Mouse (Mus musculus) megakaryocyte-erythroid progenitor cell, adult 5-6 weeks (primary cell): ENCODE measurements around the gene Prss29. TPM values are rescaled to one million over a fixed set of nuclear protein-coding genes. Genes with fewer than 3 reads are reported as not detected.

Experiments used
- ATAC-seq: replicated peaks from 2 replicates; pipeline ENCODE4 v1.8.0; 2016; ENCODE audit warnings: mild to moderate bottlenecking, inconsistent platforms; ENCODE audit not compliant: severe bottlenecking, poor library complexity, low FRiP score, low TSS enrichment
- total RNA-seq, 2 experiments: library from RNA; stranded (forward) in 1 of 2; stranded (reverse) in 1 of 2; fragments of 200-1000, 215-1000 nt in 1 of 2; fragments of >200 nt in 1 of 2; fragmentation: Nextera tagmentation in 1 of 2; gene quantifications; 2 replicates each; pipeline ENCODE4 v1.2.3; 2014 to 2017

Gene Prss29
- total RNA-seq (2014; fragmentation: Nextera tagmentation), result not detected in 2 replicates
- not detected in 2 replicates for total RNA-seq (2017)

DNA sequence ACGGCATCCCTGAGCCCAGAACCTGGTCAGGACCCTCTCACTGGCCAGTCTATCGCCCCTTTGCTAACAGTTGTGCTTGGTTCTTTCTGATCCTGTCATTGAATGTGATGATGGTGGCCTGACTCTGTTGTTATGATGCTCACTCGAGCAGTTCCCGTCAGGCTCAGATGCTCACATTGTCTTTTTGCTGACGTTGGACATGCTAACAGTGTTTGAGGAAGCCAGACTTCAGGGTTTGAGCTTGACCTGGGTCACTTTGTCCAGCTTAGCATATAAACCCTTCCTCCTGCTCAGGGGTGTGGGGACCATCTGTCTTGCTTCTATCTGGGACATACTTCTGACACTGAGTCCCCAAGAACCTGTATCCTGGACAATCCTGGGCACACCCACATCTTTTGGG lies at the start of gene Prss29:
Gene Prss29 (plus strand): TSS at position 301 of the 400 bp plus-strand sequence.
- ATAC-seq, result no peak

DNA sequence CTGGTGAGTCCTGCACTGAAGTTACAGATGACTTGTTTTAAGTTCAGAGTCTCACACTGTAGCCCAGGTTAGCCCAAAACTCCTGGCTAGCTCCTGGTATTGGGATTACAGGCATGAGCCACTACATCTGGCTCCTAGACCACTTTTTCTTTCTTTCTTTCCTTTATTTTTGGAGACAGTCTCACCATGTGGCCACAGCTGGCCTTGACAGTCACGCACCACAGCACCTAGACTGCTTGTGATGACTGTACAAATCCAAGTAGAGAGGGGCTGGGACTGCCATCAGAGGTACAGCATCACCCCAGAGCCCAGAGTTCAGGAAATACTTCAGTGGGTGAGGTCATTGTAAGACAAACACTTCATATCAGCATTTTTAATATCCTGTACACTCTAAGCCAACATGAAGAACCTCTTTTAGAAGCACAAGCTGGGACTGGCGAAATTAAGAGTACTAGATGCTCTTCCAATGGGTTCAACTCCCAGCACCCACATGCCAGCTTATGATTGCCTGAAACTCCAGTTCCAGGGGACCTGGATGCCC lies 47.6 kb upstream of the Prss29 start:
- ATAC-seq, result no peak

DNA sequence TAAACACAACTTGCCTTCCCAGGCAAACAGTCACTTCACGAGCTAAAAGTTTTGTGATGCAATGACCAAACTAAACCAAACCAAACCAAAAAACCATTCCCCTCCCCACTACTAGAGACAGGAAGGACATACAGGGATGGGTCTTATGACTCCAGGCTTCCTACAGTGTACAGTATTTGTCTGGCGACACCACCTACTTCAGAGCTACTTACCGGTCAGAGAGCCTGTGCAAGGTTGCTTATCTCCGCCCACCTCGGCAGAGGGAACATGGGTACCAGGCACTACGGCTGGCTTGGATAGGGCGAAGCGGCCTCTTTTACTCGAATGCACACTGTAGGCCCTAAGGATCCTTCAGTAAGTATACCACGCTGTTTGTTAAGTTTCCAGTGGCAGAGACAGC lies 46.1 kb upstream of the Prss29 start:
- ATAC-seq, result 0 out of 2 replicates have a peak, but pooled peaks have one; percentile 27

DNA sequence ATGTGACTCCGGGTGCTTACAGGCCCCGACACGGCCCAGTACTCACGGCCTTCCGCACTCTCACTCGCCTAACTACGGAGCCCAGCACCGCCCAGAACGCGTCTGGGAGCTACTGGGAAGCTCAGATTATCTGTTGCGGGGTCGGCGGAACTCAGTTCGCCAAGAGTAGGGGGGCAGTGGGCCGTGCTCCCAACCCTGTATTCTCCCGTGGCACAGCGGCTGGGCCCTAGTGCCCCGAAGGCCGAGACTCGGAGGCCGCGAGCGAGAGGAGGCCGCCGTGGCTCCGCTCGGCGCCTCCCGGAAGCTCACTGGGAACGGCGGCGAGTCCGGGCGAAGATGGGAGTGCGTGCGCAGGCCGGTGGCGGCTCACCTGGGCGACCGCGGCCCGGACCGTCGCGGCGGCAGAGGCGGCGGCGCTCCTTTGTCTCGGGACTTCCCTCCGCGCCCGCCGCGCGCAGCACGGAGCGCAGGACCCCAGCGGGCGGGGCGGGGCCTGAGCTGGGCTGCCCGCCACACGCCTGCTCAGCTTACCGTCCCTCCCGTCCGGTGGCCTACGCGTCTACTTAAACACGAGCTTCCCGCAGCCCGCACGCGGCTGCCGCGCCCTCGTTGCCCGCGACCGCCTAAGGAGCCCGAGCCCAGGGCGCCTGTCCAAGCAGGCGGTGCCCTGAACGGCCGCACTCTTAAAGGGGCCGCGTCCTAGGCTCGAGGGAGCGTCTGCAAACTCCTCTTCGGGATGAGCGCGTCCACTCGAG lies 45.3 kb upstream of the Prss29 start:
- peak; percentile 56 for ATAC-seq

DNA sequence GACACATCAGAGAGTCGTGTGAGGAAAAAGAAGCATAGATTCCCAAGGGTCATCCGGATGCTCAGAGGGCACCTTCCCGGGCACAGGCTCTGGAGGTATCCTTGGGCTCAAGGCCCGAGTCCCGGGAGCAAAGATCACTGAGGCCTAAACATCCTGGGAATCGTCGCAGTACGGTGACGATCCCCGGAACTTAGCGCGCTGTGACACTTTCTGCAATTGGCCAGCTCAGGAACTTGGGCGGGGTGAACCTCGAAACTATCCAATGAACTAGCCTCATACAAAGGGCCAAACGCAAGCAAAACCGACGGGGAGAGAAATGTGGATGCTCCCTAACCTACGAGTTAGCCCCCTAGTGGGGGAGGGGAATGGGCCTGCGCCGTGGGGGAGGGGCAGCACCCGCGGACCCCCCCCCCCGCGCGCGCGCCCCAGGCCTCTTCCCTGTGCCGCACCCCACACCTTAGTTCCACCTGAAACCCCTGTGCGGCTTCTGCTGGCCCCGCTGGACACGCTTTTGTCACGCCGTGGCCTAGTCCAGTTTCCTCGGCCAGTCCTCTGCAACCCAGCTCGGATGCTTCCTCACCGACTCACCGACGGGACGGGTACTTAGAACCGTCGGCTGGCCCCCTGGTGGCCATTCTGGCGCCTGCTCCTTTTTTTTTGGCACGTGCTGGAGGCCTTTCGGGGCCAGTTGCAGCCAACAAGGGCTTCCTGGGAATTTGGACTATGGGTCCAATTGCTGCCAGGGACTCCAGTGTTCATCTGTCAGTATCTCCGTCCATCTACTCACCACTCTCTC lies 44.5 kb upstream of the Prss29 start:
- ATAC-seq, result peak; percentile 66

DNA sequence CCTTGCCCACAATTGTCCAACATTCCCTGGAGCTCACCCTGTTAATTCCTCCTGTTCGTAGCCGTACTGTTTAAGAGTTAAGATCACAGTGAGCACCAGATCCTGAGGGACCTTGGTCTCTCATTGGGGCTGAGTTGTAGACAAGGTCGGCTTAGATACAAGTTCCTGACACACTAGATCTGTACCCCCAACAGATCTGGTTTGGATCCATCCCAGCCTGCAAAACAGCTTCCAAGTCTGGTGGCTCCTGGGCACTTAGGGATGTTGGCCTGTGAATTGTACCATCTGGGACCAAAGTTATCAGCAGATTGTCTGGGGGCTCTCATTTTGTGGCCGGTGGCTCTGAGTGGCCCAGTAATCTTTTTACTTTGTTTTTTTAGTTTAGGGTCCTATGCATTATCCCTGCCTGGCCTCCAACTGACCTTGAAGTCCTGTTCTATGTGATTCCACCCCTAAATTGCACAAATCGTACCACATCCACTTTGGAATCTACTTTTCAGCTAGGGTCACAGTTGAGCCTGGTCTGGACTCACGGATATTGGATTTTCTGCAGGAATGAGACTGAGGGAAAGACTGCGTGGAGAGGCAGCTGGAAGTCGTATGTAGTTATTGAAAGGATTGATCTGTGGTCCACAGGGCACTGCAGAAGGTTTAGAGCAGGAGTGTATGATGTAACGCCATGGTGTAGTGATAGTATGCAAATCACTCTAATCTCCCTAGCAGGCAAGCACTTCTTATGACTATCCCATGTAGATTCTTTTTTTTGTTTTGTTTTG lies 43.7 kb upstream of the Prss29 start, which contains the start of gene Ube2i:
Gene Ube2i (minus strand): TSS at position 52 of the 776 bp plus-strand sequence.
- ATAC-seq, result no peak

DNA sequence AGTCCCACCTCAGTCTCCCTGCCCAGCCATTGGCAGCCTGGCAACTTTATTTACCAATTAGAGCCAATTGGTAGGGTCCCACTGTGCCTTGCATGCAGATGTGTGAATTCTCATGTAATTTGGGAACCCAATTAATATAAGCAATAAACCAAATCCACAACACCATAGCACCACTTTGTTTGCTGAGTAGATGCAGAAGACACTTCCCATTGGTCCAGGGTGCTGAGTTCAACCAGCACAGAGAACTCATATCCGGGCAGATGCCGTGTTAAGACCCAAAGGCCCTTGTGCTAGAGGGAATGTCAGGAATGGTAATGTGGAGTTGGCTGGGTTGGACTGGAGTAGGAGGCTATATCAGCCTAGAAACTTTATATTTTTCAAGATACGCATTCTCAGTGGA lies 42.6 kb upstream of the Prss29 start:
- no peak for ATAC-seq

DNA sequence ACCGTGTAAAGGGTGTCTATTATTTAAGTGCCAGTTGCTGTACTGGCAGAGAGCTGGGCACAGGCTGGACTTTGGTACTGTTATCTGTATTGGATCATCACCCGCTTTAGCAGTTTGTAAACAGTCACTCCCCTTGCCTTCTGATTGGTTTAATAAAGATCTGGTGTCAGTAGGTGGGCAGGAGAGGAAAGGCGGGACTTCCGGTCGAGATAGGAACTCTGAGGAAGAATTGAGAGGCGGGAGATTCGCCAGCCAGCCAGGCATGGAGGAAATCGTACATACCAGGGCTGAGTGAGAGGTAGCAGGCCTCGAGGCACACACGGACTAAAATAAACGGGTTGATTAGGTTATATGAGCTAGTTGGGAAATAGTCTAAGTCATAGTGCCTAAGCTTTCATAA lies 36.3 kb upstream of the Prss29 start:
- ATAC-seq, result peak; percentile 93

DNA sequence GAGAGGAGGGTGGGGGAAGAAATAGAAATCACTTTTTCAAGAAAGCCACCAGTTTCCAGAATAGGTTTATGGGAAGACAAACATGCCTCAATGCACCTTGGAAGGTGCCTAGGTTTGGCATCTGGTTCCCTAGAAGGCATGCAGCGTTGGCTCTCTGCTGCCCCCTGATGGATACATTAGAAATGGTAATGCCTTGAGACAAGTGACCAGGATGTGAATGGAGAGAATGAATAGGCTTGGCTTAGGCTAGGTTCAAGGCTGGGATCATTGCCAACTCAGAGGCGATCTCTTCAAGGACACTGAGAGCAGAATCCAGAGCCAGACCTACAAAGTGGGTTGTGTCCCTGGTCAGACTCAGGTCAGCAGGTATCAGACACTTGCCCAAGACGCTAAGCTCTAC lies 33.4 kb upstream of the Prss29 start:
- ATAC-seq, result peak; percentile 67

DNA sequence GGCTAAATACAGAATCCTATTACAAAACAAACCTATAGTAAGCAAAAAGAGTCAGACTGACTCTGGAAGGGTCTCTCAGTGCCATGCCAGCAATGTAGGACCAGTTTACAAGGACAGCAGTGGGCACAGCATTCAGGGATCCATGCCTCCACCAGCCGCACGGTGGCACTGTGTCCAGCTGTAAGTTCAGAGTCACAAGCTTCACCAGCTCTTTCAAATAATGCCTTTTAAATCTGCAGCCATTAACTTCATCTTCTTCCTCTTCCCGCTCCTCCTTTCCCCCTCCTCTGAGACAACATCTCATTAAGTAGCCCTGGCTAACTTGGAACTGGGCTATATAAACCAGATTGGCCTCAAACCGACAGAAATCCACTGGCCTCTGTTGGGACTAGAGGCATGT lies 29.6 kb upstream of the Prss29 start:
- peak; percentile 77; the same call in 1 of the 2 replicates for ATAC-seq

DNA sequence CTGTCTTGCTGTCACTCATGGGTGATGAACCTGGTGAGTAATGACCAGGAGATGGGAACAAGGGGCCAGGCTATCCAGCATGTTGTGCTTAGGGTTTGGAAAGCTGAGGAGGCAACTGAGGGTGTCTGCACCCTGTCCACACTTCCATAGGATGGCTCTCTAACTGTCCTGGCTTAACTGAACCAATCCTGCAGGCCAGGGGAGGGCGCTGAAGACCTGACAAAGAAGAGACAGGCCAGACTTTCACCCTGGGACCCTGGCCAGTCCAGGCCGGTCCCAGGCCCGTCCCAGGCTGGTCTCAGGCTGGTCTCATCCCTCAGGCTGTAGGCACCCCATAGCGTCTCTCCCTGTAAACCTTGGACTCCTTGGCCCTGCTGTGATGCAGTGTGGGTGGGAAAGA lies 28.0 kb upstream of the Prss29 start:
- ATAC-seq, result no peak

DNA sequence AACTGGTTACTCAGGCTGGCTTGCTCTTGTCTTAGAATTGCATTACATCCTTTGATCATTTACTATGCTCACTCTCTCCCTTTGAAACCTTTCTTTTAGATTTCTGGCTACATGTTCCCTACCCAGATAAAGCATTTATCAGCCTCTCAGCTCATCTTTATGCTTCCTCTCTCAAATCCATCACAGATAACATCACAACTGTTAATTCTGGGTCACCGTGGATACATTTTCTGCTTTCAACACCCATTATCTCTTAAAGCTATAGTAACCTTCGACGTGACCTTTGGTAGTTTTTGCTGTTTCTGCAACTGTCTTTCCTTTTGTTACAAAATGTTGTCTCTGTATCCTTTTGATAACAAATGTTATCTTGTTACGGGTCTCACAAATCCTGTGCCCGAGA lies 25.0 kb upstream of the Prss29 start:
- no peak for ATAC-seq

DNA sequence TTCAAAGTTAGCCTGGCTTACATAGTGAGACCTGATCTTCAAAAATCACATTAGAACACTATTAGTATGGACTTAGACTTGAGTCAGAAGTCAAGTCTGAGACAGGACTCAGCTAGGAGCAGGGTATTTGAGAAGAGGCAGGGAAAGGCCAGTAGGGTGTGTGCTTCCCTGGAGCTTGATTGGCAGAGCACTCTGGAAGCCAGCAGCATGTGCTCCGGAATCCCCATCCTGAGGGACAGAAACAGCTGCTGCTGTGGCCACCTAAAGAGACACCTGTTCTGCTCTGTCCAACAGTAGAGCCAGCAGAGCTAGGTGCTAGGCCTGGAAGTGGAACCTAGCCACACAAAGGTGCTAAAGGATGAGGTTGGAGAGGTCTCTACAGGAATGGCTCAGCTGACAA lies 24.3 kb upstream of the Prss29 start:
- no peak for ATAC-seq

DNA sequence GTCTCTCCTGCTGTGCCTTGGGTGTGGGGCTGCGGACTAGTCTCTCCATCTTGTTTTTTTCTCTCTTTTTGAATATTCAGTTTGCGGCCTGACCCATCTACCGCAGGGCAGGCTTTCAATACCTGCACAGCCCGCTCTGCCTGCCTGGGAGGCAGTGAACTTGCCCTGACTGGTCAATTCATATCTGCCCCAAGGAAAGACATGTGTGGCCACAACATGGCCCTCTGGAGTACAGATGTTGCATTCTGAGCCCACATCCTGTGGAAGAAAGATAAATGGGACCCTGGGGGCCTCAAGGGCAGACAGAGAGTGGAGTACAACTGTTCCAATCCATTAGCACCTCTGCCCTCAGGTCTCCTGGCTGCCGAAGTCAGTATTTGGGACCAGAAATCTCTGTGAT lies 20.4 kb upstream of the Prss29 start, which contains the start of gene Prss34:
Gene Prss34 (plus strand): TSS at position 301 of the 400 bp plus-strand sequence.
- no peak for ATAC-seq

DNA sequence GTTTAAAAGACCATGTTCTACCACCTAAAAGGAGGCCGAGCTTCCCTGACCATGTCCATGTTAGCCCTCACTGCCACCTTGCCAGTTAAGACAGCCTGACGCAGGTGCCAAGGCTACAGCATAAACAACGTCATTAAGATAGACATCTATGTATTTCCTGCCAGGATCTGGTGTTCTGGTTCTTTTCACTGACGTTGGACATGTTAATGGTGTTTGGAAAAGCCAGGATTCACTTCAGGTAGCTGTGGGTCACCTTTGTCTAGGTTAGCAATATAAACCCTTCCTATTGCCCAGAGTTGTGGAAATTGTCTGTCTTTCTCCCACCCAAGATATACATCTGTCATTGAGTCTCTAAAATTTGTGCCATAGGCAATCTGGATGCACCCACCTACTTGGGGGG lies 10.1 kb upstream of the Prss29 start, which contains the start of gene Prss28:
Gene Prss28 (plus strand): TSS at position 301 of the 400 bp plus-strand sequence.
- no peak for ATAC-seq

DNA sequence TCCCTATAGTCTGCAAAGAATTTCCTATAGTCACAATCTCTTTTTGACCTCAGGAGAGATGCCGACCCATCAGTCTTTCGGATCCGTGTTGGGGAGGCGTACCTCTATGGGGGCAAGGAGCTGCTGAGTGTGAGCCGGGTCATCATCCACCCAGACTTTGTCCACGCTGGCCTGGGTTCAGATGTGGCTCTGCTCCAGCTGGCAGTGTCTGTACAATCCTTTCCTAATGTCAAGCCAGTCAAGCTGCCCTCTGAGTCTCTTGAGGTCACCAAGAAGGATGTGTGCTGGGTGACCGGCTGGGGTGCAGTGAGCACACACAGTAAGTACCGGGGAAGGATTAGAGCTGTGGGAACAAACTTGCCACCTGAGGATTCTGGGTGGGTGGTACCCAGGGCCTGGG lies 2.4 kb downstream of the Prss29 start:
- no peak for ATAC-seq

DNA sequence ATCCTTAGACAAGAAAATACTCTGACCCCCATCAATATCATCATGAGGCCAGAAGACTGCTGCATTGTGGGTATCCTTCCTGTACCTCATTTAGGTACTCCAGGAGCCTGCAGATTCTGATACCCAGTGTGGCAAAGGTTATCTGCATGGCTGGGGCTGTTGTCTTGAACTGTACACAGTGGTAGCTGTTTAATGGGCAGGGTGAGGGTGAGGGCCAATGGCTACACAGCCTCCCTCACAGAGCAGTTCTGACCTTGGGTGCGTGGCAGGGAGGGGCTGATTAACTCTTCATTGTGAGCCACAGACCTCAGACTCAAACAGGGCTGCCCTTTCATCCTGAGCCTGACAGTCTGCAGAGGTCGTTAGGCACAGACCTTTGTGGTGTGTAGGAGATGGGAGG lies 4.5 kb downstream of the Prss29 start:
- no peak for ATAC-seq

DNA sequence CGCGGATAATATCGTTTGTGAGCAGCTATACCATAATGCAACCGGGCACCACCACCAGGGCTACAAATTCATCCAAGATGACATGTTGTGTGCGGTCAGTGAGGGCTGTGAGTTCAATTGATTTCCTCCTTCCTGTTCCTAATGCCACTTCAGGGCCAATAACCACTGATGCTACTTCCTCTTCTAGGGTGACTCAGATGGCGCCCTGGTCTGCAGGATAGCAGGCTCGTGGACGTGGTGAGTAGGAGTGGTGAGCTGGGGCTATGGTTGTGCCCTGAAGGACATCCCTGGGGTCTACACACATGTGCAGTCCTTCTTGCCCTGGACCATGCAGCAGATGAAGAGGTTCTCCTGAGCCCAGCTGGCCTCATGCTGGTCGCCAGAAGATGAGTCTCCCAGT lies 13.9 kb downstream of the Prss29 start:
- ATAC-seq, result no peak

DNA sequence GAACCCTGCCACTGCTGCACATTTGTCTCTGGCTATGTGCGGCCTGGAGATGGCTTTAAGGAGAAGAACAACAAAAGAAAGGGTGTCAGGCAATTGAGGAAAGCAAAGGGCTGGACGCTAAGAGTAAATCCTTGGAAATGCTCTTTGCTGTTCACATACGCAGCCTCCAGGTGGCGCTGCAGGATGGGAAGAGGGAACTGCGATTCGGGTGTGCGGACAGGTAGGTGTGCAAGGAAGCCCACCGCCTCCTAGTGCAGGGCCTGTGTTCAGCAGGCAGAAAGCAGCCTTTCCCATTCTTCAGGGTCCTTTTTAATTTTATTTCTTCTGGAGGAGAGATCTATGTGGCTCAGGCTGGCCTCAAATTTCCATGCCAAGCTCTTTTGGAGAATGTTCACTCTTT lies 15.5 kb downstream of the Prss29 start:
- peak; percentile 68 for ATAC-seq

DNA sequence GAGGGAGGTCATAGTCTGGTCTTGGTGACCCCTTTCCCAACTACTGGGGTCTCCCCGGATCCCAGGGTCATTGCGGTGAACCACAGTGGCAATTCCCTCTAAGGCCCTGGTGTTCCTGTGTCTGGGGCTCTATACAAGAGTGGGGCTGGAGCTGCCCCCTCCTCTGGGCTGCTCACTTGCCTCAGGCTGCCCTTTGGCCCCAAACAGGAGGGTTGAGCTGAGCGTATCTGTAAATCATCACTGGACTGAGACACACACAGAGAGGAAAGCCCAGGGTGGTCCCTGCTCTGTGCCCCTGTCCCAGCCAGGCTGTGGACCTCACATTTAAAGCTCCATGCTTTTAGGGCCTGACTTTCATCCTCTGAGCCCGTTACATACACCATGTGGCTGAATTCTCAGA lies 19.8 kb downstream of the Prss29 start:
- ATAC-seq, result no peak
